ENCODE assay signal across 10 mouse cellular contexts in the genomic region with DNA sequence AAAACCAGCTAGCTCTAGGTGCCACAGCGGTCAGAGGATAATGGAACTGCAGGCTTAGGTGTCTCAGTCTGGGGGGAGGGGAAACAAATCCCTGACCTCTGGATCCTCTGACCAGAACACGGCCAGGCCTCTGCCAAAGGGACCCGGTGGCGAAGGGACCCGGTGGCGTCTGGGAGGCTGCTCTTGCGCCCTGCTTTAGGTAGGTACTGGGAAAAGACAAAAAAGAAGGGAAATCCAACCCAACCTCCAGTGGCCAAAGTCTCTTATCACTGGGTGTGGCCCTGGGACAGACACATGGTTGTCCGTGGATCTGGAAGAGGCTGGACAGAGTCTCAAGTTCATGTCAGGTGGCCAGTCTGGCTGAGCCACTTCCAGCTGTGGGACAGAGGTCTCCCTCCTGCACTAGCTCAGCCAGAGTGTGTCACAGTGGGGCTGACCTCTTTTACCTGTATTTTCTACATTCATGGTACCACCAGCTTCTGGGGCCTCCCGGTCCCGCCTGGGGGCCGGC.
"Had no signal": no experiment of that assay in that cellular context is flagged by ENCODE, and none has a peak within 500 bp of the region (broad histone marks: within the 10 kb centered on the region; RNA-seq: fewer than 3 reads in every experiment).

No protein-coding gene starts in this region.

- H3K4me2 ChIP-seq: liver, embryonic 12.5 days; lung, embryonic 15.5 days; midbrain, embryonic 12.5 days had no signal

- H3K27me3 ChIP-seq: liver, embryonic 12.5 days; lung, embryonic 15.5 days had no signal

- DNase-seq: lung, postnatal 14 days; right cerebral cortex, adult 18-20 months; right cerebral cortex, postnatal 25 days; thymus, postnatal 4 days had no signal

- H3K4me1 ChIP-seq: midbrain, embryonic 12.5 days had no signal

- H3K4me3 ChIP-seq: left cerebral cortex, adult 2 months; liver, embryonic 12.5 days; lung, embryonic 15.5 days; midbrain, embryonic 12.5 days had no signal

- H3K36me3 ChIP-seq: midbrain, embryonic 12.5 days had no signal

- ATAC-seq: liver, embryonic 12.5 days had no signal

- H3K27ac ChIP-seq: left cerebral cortex, adult 2 months; liver, embryonic 12.5 days; lung, embryonic 15.5 days; macrophage; midbrain, embryonic 12.5 days had no signal

- H3K9me3 ChIP-seq: liver, embryonic 12.5 days; lung, embryonic 15.5 days; megakaryocyte, embryonic 14.5 days; midbrain, embryonic 12.5 days had no signal

- H3K9ac ChIP-seq: liver, embryonic 12.5 days; lung, embryonic 15.5 days; midbrain, embryonic 12.5 days had no signal
